Mouse (Mus musculus): ENCODE results near the gene Mgat2.

- no peak for TF ChIP-seq CTCF (IDR thresholded peaks at IDR 0.05)
- TF ChIP-seq EP300 (IDR thresholded peaks at IDR 0.05) = no peak
Measured at GRCm38 (mm10) chr12:69164904-69165303, 19.1 kb upstream of the Mgat2 start.
